Mouse (Mus musculus): ENCODE results near the gene Slc30a2.
"Not testable (repeated sequence)": the region's sequence is repeated elsewhere in the genome, so short reads cannot be mapped to it uniquely, and the experiment has no call there.

The Slc30a2 gene

DNA sequence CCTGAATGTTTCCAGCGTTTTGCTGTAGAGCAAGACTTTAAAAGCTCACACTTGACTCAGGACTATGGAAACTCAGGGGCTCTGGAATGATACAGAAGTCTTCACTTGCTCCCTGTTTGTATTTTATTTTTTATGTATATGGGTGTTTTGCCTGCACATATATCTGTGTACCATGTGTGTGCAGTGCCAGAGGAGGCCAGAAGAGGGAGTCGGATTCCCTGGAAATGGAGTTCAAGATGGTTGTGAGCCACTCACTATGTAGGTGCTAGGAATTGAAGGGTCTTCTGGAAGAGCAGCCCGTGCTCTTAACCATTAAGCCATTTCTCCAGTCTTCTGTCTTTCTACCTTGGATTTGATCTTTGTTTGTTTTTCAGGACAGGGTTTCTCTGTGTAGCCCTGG is 21.5 kb upstream of the Slc30a2 start:
- no peak for DNase-seq

DNA sequence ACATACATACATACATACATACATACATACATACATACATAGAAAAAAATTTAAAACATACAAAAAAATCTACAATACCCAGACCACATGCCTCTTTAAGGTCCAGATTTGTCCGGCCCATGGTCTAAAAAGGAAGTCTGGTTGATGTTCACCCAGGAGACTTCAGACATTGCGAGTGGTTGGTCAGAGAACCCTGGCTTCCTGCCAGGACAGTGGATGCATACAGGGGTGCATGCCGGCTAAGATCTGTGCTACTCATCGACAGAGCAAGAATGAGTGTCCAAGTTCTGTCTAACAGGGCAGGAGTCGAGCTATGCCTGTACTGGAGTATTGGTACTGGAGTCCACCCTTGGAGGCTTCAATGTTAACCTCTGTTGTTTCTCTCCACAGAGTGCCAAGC is 18.3 kb upstream of the Slc30a2 start:
- no peak for DNase-seq

DNA sequence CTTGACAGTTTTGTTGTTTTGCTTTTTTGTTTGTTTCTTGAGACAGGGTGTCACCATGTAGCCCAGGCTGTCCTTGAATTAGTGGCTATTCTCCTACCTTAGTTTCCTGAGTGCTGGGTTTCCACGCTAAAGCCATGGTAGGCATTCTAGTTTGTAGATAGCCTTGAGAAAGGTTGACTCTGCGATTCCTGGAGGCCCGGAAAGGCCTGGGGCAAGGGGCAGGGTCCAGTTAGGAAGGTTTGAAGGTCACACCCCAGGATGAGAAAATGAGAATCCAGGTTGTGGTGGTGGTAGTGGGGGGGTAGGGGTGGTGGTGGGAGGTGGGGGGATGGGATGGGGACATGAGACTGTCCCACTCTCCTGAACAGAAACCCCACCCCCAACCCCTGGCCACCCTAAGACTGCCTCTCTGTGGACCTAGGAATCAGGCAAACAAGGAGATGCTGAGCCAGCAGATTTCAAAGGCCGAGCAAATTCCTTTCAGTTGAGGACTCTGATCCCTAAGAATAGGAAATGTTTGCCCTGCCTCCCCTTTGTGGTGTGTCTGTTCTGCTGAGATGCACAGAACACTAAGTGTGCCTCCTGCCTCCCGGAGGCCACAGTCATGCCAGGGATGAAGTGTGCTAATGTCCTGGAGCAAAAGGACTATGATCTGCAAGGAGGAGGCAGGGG is 16.0 kb upstream of the Slc30a2 start:
- no peak for DNase-seq

DNA sequence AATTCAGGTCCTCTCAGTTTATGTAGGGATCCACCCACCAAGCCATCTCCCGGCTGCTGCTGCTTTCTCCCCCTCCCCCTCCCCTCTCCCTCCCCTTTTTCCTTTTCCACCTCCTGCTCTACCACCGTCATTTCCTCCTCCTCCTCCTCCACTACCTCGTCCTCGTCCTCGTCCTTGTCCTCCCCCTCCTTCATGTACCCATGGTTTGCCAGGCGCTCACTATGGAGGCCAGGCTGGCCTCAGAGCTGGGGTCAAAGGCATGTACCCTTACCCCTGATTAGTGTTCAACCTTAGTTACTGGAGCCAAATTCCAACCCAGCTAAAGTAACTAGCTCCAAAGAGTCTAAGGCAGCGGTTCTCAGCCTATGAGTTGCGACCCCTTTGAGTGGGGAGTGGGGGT is 14.8 kb upstream of the Slc30a2 start:
- DNase-seq = no peak

DNA sequence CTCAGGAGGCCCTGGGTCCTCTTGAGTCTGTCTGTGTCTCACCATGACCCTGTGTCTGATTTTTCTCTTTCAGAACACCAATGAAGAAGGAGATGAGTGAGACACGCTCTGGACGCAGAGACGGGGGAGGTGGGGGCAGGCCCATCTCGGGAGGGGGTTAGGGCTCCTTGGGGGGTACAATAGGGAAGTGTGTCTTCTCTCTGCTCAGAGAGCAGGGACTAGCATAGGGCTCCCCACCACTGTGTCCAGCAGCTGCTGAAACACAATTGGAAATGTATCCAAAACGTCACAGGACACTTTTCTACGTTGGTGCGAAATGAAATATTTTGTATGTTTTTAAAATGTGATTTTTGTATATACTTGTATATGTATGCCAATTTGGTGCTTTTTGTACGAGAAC is 14.1 kb upstream of the Slc30a2 start:
- DNase-seq = no peak

DNA sequence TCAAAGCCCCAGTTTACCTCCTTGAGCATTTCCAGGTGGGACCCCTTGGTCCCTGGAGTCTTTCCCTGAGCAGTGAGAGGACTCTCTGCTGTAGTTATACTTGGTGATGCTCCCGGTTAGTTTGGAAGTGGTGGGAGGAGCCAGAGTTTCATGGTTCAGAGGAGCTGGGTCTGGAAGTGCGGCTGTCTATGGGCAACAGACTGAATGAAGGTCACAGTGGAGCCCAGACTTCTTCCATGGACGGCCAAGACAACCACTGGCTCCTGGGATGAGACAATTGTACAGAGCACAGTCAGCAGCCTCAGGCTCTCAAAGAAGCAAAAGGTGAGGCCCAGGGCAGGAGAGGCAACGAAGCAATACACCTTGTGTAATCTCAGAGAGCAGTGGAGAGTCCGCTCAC is 12.7 kb upstream of the Slc30a2 start:
- DNase-seq = no peak

DNA sequence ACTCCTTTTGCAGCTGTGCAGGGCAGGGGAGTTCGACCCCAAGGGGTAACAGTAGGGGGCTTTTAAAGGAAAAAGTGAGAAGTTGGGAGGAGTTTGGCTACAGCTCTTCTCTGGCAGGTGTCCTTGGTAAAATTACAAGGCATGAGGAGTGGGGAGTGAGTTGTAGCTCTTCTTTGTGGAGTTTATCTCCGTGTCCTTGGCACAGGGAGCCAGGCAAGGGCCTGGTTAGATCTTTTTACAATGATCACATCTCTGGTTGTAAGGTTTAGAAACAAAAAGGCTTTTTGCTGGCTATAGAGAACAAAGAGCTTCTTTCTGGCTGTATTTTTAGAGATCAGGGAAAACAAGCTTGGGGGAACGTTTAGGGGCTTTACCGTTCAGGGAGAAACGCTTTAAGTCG is 1.8 kb upstream of the Slc30a2 start:
- DNase-seq = not testable (repeated sequence)

DNA sequence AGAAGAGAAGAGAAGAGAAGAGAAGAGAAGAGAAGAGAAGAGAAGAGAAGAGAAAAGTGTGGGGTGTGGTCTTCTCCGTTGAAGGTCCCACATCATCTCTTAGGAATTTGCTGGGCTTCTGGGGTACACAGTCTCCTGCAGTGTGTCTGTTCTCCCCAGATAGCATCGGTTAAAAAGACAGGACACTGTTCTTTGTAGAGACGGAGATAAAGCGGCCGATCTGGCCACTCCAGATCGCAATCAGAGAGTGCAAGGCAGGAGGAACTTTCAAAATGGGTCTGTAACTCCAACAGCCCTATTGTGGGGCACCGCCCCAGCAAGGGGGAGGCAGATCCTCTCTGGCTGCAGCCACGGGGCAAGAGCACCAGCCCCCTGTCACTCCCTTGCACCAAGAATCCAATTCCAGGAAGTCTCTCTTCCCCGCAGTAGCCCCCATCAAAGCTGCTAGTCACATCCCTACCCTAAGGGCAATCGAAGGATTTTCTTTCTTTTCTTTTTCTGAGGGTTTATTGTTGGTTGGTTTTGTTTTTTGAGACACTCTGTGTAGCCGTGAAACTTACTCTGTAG is 685 bp upstream of the Slc30a2 start:
- DNase-seq = no peak

DNA sequence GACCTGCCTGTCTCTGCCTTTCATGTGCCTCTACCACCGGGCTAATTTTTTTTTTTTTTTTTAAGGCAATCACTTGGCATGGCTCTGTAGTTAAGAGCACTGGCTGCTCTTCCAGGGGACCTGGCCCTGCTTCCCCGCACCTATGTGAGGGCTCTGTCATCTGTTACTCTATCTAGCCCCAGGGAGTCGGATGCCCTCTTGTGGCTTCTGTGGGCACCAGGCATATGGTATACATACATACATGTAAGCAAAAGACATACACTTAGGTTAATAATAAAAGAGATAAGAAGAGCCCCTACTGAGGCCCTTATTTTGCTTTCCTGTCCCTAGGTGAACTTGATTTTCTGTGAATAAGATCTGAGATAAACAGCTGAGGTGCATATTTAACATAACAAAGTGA is 1.6 kb downstream of the Slc30a2 start:
- no peak for DNase-seq

DNA sequence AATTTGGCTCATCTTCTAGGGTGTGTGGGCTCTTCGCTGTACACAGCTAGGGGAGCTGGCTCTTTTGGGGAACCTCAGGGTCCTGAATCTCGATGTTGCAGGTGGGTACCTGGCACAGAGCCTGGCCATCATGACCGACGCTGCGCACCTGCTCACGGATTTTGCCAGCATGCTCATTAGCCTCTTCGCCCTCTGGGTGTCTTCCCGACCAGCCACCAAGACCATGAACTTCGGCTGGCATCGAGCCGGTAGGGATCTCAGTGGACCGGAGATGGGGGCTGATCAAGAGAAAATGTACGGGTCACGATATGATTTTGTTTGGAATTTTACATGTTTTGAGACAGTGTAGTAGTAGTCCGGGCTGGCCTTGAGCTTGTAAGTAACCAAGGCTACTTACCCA is 2.8 kb downstream of the Slc30a2 start:
- DNase-seq = no peak

DNA sequence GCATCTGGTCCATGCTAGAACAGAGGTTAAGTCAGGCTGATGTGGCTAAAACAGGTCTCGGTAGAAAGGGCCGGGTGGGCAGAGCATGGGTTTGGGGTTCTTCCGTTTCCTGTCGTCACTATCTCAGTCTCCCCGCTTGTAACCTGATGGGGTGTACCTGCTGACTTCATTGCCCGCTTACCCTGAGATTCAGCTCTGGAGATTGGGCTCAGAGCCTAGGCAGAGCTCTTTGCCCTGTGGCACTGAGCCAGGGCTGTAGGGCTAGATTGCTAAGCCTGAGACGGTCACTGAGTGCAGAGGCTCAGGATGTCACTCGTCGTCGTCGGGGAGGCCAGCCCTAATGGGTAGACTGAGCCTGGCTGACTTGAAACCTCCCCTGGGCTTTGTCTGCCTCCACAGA is 5.1 kb downstream of the Slc30a2 start:
- no peak for DNase-seq

DNA sequence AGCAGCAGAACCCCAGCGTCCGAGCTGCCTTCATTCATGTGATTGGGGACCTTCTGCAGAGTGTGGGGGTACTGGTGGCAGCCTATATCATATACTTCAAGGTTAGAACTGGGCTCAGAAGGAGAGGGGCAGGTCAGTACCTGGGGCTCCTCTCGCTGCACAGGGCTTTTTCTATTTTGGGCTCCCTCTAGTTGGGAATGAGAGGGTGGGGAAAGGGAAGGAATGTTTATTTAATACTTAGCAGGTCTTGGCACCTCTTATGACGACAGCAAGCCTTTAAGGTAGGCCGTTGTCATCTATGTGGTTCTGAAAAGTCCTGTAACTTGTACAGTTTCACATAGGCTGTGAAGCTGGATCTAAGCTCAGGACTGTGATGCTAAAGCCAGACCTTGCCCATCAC is 5.6 kb downstream of the Slc30a2 start:
- no peak for DNase-seq

DNA sequence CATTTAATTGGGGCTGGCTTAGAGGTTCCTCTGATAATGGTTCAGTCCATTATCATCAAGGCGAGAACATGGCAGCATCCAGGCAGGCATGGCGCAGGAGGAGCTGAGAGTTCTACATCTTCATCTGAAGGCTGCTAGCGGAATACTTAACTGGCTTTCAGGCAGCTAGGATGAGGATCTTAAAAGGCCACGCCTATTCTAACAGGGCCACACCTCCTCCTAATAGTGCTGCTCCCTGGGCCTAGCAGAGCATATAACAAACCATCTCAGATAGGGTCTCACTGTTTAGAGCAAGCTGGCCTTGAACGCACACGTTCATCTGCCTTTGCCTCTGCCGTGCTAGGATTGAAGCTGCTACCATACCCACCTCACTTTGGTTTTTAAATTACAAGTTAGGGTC is 6.8 kb downstream of the Slc30a2 start:
- DNase-seq = no peak

DNA sequence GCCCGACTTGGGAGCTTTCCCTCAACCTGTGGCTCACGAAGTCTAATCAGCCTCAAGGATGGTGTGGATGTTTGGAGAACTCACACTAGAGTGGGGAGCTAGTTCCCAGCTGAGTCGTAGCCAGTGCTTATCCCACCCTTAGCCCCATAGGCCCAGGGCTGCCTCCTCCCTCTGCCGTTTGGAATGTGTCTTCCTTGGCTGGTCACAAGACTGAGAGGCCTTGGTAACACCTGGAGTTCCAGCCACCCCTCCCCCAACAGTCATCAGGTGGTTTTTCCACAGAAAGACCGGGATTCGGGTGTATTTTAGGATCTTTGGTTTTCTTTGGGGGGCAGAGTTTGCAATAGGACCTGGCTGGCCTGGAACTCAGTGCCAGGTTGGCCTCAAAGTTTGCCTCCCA is 7.7 kb downstream of the Slc30a2 start:
- no peak for DNase-seq

DNA sequence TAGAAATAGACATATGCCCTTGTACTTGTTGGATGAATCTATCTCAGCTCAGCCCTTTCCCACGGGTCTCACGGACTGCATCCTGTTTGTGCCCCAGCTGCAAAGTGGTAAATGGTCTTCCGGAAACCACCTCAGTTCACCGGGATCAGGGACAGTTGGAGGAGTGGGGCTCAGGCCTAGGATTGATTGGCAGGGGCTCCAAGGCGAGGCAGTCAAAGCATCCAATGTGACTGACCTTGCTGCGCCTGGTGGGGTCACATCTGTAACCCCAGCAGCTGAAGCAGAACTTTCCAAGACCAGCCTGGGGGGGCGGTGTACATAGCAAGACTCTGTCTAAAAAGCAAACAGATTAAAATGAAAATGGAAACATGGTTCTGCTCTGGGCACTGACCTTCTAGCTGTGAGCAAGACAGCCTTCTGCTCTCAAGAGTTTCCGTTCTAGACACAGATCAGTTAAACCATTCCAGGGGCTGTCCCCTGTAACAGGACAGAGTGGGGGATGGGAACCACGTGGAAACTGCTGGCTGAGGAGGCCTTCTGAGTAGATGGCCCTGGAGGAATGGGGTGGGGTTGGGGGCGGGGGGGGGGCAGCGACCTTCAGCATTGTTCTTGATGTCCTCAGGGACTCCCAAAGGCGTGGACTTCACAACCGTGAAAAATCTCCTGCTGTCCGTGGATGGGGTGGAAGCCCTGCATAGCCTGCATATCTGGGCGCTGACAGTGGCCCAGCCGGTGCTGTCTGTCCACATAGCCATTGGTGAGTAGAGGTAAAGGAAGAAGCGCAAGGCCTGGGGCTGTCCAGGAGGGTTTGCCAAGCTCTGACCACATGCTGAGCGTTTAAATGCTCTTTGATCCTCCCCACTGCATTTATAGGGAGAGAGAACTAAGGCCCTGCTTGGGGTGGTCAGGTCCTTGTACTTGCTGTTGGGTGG is 8.6 kb downstream of the Slc30a2 start:
- no peak for DNase-seq

DNA sequence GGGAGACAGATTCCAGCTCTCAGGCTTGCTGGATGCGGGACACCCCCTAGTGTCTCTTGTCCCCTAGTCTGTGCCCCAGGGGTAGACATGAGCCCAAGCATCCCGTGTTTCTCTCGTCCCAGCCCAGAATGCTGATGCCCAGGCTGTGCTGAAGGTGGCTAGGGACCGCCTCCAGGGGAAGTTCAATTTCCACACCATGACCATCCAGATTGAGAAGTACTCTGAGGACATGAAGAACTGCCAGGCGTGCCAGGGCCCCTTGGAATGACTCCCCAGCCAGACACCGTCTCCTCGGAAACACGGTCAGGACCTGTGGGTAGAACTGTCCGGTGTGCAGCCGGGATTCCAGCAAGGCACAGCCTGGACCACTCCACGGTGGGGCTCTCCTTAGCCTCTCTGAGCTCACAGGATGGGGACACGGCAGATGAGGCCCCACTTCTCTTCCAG is 9.3 kb downstream of the Slc30a2 start:
- DNase-seq = no peak

DNA sequence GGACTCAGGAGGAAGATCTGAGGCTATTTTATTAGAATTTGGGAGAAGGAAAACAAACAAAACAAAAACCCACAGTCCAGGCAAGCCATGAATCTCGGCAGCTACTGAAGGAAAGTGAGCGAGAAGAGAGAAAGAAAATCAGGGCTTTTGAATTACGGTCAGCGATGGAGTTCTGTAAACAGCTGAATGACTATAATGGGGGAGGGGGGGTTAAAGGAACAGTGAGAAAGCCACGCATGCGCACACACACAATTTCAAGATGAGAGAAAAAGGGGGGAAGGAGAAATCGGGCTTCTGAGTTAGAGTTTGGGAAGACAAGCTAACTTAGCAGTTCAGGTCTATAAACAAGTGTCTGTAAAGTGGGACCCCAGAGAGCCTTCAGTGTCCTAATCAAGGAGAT is 9.9 kb downstream of the Slc30a2 start:
- DNase-seq = no peak

DNA sequence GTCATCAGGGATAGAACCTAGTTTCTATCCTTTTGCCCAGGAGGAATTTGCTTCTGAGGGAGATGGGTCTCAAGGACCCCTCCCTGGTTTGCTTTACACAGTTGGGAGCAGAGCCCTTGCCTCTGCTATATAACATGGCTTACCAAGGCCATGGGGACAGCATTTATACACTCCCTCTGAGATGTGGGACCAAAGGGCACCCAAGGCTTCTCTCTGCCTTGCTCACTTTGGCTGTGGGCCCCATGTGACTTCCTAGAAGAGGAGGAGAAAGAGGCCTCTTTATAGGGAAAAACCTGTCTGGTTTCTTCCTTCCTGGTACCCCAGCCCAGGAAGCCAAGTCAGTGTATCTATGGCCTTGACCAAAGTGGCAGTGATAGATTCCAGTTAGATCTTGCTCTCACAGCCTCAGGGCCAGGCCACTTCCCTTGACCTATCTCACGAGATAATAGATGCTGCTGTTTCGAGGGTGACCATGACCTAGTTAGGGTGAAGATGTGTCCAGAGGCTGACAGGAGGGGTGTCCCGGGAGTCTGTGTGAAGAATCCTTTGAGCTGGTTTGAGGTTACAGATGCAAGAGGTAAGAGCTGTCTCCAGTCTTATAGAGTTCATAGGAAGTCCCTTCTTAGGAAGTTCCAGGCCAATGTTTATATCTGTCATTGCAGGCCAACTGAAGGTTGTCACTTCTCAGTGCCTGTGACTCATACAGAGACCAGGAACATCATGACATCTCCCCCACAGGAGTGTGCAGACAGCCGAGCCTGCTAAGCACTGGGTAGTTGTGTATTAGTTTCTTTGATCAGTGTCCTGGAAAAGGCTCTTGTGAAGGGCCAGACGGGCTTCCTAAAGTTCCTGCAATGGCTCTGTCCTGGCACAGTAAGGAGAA is 10.8 kb downstream of the Slc30a2 start:
- no peak for DNase-seq

DNA sequence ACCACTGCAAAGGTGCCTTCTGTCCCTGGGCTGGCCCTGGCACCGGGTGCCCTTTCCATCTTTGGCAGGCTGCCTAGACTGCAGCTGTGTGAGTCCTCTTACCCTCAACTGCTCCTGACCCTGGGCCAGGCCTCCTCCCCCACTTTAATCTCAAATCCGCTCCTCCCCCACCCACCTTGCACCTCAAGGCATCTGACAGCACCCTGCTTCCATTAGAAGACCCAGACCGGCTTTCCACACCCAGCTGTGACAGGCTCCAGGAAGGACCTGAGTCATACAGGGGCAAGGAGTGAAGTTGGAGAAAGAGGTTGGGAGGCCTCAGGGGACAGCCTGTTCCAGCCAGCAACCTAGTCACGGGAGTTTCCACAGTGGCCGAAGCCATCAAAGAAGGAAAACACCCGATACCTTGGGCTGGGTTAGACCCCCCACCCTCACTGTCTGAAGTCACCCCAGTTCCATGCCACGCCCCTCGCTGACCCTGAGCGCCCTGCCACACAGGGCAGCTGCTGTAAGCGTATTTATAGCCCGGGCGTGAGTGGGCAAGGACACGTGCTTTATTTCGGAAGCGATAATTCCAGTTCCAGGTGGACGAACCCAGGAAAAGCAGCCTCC is 13.0 kb downstream of the Slc30a2 start:
- DNase-seq = no peak

DNA sequence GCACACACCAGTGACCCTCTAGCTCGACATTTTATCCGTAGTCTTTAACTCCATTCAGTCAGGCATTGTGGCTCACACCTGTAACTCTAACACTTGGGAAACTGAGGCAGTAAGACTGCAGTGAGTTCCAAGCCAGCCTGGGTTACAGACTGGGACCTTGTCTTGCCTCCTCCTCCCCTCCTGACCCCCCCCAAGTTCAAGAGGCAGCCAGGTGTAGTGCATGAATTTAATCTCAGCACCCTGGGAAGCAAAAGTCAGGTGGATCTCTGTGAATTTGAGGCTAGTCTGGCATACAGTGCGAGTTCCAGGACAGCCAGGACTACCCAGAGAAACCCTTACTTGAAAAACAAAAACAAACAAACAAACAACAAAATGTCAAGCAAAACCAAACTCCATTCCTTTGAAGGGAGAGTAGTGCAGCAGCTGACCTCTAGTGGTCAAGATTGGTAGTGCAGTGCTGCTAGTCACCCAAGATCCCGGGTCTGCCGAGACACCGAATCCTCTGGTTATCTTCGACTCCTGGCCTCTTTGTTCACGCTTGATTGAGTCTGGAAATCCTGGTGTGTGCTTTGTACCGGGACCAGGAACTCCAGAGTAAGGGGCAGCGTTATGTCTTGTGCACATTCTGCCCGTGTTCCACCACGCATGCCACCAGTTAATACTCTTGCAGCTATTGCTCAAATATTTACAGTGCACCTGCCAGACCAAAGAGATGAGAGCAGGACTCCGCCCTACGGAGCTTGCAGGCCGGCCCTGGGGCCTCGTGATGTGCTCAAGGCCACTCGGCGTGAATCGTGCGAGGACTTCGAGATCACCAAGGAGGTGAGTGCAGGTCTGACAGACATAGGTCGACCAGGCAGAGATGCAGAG is 13.8 kb downstream of the Slc30a2 start:
- peak; percentile 56 to 69 for DNase-seq

DNA sequence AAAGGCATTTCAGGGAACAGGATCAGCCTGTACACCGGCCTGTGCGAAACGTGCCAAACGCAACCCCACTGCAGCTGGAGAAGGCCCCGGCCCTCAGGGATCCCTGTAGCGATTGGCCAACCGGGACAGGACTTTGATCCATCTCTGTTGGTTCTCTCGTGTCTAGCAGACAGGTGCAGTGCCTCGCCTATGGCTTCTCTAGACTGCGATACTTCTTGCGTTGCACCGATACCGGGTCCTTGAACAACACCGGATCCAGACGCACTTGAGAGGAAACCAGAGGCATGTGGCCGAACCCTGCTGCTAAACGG is 14.4 kb downstream of the Slc30a2 start:
- no peak for DNase-seq

DNA sequence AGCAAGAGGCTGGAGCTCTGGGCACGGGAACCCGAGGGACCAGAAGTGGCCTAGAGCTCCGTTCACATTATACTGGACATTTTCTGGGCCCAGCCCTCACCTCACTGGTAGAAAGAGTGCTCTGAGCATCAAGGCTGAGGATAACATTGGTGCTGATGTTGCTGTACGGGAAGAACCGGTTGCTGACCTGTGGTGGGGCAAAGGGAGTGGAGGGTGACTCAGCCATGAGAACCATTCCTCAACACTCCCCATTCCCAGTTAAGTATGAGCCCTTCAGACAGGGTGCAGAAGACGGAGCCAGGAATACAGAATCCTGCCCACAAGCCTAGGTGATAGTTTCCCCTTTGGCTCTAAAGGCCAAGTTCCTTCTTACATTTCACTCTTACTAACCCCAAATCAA is 16.7 kb downstream of the Slc30a2 start:
- no peak for DNase-seq

All from thymus, postnatal 36 days (tissue).